Mouse (Mus musculus): ENCODE measurements around the gene Gm36028.

Gm36028 gene

DNA sequence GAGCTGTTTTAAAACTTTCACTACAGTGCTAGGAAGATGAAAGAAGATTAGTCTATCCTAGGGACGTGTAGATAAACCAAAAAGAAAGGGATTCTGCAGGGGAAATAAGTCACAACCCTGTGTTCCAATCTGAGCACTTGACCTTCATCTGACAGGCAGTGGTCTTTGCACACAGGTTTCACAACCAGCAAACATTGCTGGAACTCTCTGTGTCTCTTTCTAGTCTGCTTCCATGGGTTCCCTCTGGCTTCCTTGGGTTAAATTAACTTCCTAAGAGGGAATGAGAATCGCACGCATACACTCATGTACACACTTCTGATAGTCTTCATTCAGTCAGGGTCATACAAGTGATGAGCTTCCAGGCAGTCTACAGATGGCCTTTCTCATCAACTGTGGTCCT lies 2.9 kb upstream of the Gm36028 start:
- no peak for DNase-seq (ENCODE audit: low read depth in 2 of 2, low spot score in 2 of 2)

GRCm38 (mm10) chr16:37860213-37860612 lies 733 bp downstream of the Gm36028 start:
- no peak for DNase-seq (ENCODE audit: low read depth in 2 of 2, low spot score in 2 of 2)

DNA sequence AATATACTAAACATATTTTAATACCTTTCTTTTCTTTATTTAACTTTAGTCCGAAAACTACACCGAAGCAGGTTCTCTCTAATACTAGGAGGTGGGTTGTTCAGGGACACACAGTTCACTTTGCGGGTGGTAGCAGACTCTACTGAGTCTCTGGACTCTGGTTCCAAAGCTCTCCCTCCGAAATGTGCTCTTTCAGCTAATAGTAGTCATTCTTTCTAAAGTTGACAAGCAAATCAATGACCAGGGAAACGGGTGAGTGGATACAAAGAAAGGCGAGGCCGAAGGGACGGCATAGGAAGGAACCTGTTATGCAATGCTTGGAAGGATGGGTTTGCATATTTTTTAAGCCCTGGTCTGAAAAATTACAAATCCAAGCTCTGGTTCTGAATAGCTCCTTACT lies 3.5 kb downstream of the Gm36028 start:
- DNase-seq (ENCODE audit: low read depth in 2 of 2, low spot score in 2 of 2) = no peak

DNA sequence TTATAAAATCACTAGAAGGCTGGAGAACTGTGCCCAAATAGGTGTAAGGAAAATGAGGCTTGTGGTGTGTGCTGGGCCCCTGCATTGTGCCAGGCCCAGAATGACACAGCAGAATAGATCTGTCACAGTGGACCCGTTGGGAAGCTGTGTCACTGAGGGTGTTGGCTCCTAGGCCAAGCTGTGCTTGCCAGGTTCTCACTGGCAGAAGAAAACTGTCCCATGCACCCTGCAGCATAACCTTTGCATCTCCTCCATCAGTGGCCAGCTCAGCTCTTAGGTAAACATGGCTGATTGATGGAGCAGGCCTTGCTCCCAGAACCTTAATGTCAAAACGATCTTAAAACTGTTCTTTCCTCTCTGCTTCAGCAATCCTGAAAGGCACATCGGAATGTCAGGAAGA lies 4.6 kb downstream of the Gm36028 start:
- DNase-seq (ENCODE audit: low read depth in 2 of 2, low spot score in 2 of 2) = no peak

- no peak for DNase-seq (ENCODE audit: low read depth in 2 of 2, low spot score in 2 of 2)
Observed at GRCm38 (mm10) chr16:37855583-37855982, 5.4 kb downstream of the Gm36028 start.

DNA sequence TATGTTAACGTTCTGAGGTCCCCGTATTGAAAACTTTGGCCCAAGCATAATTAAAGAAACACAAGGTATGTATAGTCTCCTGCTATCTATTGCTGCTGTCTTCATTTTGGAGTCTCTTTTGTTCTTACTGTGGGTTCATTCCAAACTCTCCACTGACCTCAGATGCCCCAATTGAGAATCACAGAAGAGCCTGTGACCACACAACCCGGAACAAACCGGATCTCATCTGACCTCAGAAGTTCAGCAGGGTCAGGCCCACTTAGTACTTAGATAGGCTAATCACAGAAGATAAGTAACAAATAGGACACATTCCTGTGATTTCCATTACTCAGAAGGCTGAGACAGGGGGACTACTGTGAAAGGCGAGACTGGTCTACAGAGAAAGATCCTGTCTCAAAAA lies 6.4 kb downstream of the Gm36028 start:
- DNase-seq (ENCODE audit: low read depth in 2 of 2, low spot score in 2 of 2) = no peak

DNA sequence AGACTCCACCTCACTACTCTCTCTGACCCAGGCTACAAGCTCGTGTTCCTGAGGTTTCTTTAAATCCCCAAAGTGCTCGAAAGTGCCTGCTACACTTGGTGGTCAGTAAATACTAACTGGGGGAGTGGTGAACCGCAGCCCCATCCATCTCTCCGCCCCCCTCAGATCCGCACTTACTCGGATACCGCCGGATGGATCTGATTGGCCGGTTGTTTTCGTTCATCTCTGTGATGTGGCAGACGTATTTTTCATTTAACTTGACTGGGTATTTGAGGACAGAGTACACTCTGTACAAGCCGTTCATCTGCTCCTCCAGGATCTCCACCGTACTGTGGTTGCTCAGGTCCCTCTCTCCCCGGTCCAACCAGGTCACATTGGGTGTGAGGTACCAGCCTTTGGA lies 6.9 kb downstream of the Gm36028 start:
- no peak for DNase-seq (ENCODE audit: low read depth in 2 of 2, low spot score in 2 of 2)

DNA sequence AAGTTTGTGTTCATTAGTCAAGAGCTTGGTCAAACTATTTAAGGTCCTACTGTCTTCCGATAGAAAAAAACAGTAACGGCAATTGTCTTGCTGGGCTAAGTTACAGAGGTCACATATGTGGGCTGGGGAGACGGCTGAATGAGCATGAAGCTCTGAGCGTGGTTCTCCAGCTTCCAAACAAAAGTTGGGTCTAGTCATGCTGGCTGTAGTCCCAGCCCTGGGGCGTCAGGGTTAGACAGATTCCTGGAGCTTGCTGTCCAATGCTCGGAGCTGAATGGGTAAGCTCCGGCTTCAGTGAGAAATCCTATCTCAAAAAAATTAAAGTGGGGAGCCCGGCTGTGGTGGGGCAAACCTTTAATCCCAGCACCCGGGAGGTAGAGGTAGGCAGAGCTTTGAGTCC lies 7.7 kb downstream of the Gm36028 start:
- no peak for DNase-seq (ENCODE audit: low read depth in 2 of 2, low spot score in 2 of 2)

DNA sequence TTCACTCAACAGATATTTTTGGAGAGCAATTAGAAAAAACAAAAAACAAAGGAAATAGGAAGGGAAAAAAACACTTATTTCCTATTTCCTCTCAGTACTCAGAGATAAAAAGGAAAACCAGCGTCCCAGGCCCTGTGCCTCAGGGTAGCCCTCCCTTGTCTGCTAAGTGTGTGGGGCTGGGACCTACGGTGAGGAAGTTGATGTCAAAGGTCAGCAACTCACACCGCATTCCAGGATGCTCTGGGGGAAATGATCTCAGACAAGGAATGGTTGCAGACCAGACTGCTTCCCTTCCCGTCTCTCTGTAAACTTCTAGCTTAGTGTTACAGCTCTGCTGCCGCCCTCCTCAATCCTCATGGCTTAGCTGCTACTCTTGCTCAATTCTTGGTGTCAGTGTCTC lies 9.6 kb downstream of the Gm36028 start:
- no peak for DNase-seq (ENCODE audit: low read depth in 2 of 2, low spot score in 2 of 2)

DNA sequence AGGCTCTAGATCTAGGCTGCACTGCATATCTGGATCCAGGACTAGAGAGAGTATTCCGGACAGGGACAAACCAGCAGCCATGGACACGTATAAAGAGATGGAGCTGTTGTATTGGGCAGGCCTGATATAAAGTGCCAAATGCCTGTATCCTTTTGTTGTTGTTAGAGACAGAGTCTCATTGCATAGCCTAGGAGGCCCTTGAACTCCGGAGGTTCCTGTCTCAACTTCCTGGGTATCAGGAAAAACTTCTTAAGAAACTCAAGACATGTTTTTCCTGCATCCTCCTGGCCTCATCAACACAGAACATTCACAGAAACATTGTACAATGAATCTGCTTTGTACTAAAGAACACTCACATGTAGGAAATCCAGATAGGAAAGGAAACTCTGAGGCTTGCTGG lies 13.9 kb downstream of the Gm36028 start:
- DNase-seq (ENCODE audit: low read depth in 2 of 2, low spot score in 2 of 2) = no peak

GRCm38 (mm10) chr16:37845202-37845925 lies 15.6 kb downstream of the Gm36028 start:
- no peak for DNase-seq (ENCODE audit: low read depth in 2 of 2, low spot score in 2 of 2)

GRCm38 (mm10) chr16:37843740-37844139 lies 17.2 kb downstream of the Gm36028 start:
- no peak for DNase-seq (ENCODE audit: low read depth in 2 of 2, low spot score in 2 of 2)

DNA sequence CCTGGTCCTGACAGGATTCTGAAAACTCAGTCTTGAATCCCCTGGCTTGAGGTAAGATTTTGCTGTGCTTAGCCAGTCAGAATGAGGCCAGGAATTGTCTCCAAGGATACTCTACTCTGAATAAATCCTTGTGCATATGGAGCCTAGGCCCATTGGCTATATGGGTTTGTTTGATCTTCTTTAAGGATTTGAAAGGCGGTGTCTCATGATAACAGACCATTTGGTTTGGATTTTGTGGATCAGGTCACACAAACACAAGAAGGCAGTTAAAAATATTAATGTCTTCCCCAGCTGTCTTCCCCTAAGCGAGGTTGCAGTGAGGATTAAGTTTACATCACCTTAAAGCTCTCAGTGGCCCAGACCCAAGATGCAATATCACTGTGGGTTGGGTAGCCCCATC lies 18.5 kb downstream of the Gm36028 start:
- no peak for DNase-seq (ENCODE audit: low read depth in 2 of 2, low spot score in 2 of 2)

GRCm38 (mm10) chr16:37837571-37837970 lies 23.4 kb downstream of the Gm36028 start:
- no peak for DNase-seq (ENCODE audit: low read depth in 2 of 2, low spot score in 2 of 2)

DNA sequence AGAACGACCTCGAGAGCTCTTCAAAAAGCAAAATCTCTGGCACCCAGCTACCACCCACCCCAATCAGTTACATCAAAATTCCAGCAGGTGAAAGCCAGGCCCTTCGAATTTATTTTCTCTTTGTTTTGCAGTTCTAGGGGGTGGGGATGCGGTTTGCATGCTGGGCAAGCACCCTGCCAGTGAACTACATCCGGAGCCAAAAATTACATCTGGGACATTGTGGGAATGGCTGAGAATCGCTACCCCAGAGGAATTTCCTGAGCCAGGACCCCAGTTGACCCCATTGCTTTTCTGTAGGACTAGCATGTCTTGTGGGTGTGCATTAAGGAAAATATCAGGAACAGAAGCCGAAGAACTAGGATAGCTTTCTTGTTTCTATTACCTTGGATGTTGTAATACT lies 29.9 kb downstream of the Gm36028 start:
- no peak for DNase-seq (ENCODE audit: low read depth in 2 of 2, low spot score in 2 of 2)

DNA sequence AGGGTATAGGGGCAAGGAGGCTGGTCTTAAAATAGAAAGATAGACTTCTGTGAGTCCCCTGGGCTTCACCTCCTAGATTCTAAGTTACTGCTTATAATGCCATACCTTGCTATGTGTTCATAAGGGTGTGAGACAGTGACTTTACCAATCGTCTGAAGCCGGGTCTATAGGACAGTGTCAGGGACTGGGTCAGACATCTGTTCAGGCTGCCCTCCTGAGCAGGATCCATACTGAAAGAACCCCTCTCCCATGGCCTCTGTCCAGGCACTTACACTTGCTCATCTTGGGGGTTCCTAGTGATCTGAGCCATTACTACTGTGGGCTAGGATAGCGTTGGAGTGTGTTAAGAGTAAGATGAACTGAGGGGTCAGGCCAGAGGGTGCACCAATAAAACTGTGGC lies 34.7 kb downstream of the Gm36028 start:
- DNase-seq (ENCODE audit: low read depth in 2 of 2, low spot score in 2 of 2) = no peak

DNA sequence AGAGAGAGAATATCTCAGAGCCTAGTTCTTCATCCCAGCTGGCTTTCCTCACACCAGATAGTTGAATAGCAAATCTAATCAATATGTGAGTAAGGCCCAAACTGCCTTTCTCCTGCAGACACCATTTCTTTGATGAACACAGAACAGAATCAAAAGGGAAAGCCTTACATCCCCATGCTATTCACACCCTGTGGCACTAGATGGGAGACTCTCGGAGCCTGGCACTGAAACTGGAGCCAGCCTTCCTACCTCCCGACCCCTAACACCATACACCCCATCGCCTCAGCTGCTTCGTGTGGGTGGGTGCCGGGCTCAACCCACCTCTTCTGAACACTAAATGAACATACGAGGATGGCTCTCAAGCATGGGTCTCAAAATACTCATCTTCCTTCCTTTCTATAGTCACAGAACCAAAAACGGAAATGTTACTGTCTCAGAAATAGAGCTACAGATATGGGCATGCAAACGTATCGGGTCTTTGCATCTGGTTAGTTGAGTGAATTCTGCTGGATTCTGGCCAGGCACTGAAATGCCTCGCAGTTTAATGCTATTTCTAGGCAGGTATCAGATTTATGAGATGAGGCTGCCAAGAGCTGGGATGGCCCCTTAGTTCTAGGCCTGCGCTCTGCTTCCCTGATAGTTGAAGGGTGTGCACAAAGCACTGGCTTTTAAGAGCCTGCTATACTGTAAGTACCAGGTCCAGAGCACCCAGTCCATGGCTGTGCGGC lies 36.0 kb downstream of the Gm36028 start:
- DNase-seq (ENCODE audit: low read depth in 2 of 2, low spot score in 2 of 2) = no peak

DNA sequence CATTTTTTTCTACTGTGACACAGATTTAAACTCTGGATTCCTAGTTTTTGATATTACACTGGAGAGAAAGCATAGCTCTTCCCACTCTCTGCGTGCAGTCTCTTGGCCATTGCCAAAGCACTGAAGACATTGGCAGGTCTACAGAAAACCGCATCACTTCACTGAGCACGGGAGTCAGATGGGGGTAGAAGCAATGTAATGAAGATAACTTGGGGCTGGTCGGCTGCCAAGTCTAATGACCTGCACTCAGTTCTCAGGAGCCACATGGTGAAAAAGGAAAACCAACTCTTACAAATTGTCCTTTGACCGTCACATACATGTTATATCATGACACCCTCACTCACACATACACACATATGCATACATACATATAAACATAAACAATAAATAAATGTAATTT lies 37.0 kb downstream of the Gm36028 start:
- no peak for DNase-seq (ENCODE audit: low read depth in 2 of 2, low spot score in 2 of 2)

- no peak for DNase-seq (ENCODE audit: low read depth in 2 of 2, low spot score in 2 of 2)
Observed at GRCm38 (mm10) chr16:37817986-37818385, 43.0 kb downstream of the Gm36028 start.

- peak in 1 of 2 experiments; percentile 8 for DNase-seq (ENCODE audit: low read depth in 2 of 2, low spot score in 2 of 2)
Observed at GRCm38 (mm10) chr16:37814383-37814971, 46.5 kb downstream of the Gm36028 start.

- no peak for DNase-seq (ENCODE audit: low read depth in 2 of 2, low spot score in 2 of 2)
Observed at GRCm38 (mm10) chr16:37813691-37814382, 47.1 kb downstream of the Gm36028 start.

DNA sequence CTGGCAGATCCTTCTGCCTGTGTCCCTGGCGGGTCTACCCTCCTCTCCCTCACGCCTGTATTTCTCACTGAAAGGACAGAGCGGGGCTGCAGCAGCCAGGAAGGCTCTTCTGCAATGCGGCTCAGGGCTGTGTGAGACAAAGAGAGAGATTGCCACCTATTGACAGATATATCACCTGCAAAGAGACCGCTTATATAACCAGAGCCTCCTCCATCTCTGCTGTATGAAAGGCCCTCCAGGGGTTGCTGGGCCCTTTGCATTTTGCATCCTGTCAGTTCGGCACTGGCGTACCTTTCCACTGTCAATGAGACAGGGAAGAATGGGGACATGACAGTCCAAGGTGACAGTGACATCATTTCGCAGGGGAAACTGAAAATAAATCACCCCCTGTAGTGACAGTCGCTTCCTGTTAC lies 48.5 kb downstream of the Gm36028 start:
- no peak for DNase-seq (ENCODE audit: low read depth in 2 of 2, low spot score in 2 of 2)

All from CD8-positive naive resting alpha-beta T cell, adult 2 months (primary cell).